Mouse (Mus musculus): ENCODE results near the gene Papolb.

DNA sequence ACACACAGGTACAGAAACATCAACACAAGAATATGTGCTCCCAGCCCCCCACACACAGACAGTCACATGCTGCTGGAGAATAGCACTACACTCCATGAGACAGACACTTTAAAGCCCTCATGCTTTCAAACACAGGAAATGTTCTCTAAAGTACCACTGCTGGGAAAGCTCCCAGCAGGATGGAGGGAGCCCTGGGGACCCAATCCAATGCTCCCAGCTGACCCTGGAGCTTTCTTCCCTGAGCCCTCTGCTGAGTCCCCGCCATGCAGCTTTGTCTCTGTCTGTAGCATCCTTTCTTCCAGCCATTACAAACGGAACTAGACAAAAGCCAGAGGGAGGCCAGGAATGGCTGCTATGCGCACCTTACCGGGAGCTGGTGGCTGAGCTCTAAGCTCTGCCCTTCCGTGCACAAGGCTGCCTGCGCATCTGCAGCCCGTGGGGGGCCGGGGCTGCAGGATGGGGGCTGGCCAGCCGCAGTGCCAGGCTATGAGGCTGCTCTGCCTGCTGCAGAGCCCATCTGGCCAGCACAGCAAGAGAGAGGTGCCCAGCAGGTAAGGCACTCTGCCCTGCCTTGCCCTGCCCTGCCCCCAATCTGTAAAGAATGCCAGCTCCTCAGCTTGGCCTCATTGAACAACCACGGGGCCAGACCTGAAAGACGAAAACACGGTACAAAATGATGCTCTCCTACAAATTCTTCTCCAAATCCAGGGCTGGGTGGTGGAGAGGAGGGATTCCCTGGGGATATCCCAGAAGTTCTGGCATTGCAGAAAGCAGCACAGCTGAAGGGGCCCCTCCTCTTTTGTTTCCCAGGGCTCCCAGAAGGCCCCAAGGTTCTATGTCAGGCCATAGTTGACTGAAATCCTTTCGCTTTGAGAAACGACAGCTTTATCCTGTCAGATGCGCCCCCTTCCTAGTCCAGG is 20.5 kb downstream of the Papolb start:
- no peak for TF ChIP-seq POLR2A (IDR thresholded peaks at IDR 0.05; ENCODE audit: control insufficient read depth, low read depth, low read length)
- no peak for TF ChIP-seq CTCF (IDR thresholded peaks at IDR 0.05; ENCODE audit: control insufficient read depth, insufficient read depth, insufficient replicate concordance, low read depth, low read length)
